Mouse (Mus musculus): ENCODE results near the gene Slc6a1. TPM values are rescaled to one million over a fixed set of nuclear protein-coding genes. Genes with fewer than 3 reads are reported as not detected.

Slc6a1 gene
- polyA plus RNA-seq, 1 experiment from 2014 or later: not detected

DNA sequence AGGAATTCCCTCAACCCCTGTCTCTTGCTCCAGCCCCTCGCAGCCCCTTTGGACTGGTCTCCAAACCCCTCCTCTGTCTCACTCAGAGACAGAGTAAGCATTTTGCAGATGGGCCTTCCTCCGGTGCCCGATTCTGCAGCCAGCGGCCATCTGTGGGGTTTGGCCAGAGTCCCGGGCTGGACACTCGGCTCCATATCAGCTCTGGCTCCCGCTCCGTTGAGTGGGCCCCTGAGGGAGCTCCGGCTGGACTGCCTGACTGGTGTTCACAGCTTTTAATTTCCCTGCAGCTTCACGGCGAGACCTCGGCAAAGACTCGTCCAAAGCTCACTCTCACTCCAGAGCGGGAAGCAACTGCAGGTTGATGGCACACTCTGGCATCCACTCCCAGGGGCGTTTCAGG, 10.2 kb upstream of the Slc6a1 start:
- Histone ChIP-seq H3K36me3 (ENCODE audit: insufficient read depth) (no peaks in the 10 kb centered on the region), H3K9ac (no peak overlapping the region), H3K4me3 (ENCODE audit: low read depth, low read length) (no peak overlapping the region), H3K4me1 (ENCODE audit: insufficient read depth) (no peaks in the 10 kb centered on the region), H3K27ac (ENCODE audit: low read depth) (no peak overlapping the region), H3K27me3 (ENCODE audit: insufficient read depth, low read length) (peaks cover 8% of the 10 kb centered on the region), H3K9me3 (ENCODE audit: low read depth, low read length) (no peaks in the 10 kb centered on the region), H3K4me2 (no peak overlapping the region)
- TF ChIP-seq CTCF (IDR thresholded peaks at IDR 0.05; ENCODE audit: low read depth): no peak
- DNase-seq (peak; percentile 72), ATAC-seq (ENCODE audit: insufficient read depth) (peak; percentile 60; the same call in 1 of the 2 replicates)
- WGBS: 58% methylated on average over 15 of the region's 15 CpGs

DNA sequence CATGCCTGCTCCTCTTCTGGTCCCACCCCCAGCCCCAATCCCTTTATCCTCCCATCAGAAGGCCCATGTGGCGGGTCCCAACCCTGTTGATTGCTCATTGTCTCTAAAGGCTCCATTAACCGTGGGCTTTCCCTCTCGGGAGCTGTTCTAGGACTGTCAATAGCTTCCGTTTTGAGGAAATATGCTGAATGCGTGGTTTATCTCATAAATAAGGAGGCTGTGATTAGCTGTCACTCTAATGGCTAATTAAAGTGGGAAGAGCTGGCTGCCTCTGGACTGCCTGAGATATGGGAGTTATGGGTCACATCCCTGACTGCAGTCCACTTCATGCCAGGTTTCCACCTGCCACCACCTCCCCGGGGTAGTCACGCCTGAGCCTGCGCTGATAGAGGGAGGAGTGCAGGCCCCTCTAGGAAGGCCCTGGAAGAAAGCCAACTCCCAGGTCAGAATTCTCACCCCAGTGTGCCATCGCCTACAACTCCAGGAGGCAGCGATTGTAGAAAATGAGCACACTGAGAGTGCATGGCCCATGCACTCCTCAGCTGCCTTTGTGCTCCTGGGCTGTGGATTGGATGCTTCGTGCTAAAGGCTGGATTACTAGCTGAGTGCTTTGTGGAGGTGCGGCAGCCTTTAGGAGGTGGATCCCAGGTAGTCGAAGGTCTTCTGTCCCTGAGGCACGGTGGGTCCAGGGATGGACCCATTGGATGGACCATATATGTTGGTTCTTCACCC, 8.3 kb upstream of the Slc6a1 start:
- WGBS: 35% methylated on average over 14 of the region's 14 CpGs

DNA sequence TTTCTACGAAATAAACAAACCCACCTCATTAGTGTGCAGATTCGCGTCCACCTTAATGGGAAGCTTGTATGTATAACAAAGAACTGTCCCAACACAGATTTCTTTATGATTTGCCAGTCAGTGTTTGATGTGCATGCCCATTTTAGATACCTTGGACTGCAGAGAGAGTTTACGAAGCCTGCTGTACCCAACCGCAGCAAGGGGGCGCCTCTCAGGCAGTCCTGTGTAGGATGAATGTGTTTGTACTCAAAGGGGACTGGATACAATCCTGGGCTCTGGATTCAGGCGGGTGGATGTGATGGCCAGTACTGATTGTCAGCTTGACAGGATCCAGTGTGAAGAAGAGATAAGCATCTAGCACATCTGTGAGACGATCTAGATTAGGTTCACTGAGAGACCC, 6.6 kb upstream of the Slc6a1 start:
- no peaks in the 10 kb centered on the region for H3K4me1 ChIP-seq (ENCODE audit: insufficient read depth)
- no peak overlapping the region for H3K4me3 ChIP-seq (ENCODE audit: low read depth, low read length)
- H3K27me3 ChIP-seq (ENCODE audit: insufficient read depth, low read length): peaks cover 11% of the 10 kb centered on the region
- H3K27ac ChIP-seq (ENCODE audit: low read depth): no peak overlapping the region
- H3K4me2 ChIP-seq: no peak overlapping the region
- ATAC-seq (ENCODE audit: insufficient read depth) (no peak), DNase-seq (no peak)
- no peaks in the 10 kb centered on the region for H3K9me3 ChIP-seq (ENCODE audit: low read depth, low read length)
- no peaks in the 10 kb centered on the region for H3K36me3 ChIP-seq (ENCODE audit: insufficient read depth)
- no peak overlapping the region for H3K9ac ChIP-seq
- 48% methylated on average over 8 of the region's 8 CpGs for WGBS
- peak; percentile 22; the same call in 1 of the 2 replicates for TF ChIP-seq CTCF (IDR thresholded peaks at IDR 0.05; ENCODE audit: low read depth)

More for the DNA sequence above, 8.3 kb upstream of the Slc6a1 start:
- Histone ChIP-seq H3K36me3 (ENCODE audit: insufficient read depth) (no peaks in the 10 kb centered on the region), H3K9me3 (ENCODE audit: low read depth, low read length) (no peaks in the 10 kb centered on the region), H3K27ac (ENCODE audit: low read depth) (no peak overlapping the region), H3K4me1 (ENCODE audit: insufficient read depth) (no peaks in the 10 kb centered on the region), H3K4me2 (no peak overlapping the region), H3K4me3 (ENCODE audit: low read depth, low read length) (no peak overlapping the region), H3K27me3 (ENCODE audit: insufficient read depth, low read length) (peaks cover 11% of the 10 kb centered on the region), H3K9ac (no peak overlapping the region)
- ATAC-seq (ENCODE audit: insufficient read depth): no peak
- no peak for DNase-seq
- TF ChIP-seq CTCF (IDR thresholded peaks at IDR 0.05; ENCODE audit: low read depth): no peak

DNA sequence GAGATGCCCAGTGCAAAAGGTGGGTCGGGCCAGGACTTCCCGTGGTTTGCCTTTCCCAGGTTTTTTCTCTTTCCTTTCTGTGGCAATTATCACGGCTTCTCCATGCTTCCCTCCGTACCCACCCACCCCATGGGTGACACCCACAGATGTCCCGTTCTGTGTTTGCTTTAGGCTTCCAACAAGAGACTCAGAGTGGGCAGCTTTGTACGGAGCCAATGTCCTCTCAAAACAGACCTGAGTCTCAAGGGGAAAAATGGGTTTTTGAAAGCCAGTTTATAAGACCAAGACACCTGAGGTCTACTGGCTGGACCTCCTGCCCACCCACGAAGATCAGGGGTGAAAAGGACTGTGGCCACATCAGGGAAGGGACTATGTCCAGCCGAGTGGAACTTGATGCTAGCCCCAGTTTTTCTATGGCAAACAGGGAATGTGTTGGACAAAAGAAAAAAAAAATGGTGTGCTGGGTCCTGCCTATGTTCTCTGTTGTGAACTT, 889 bp downstream of the Slc6a1 start:
- TF ChIP-seq CTCF (IDR thresholded peaks at IDR 0.05; ENCODE audit: low read depth): no peak
- Histone ChIP-seq H3K4me1 (ENCODE audit: insufficient read depth) (no peaks in the 10 kb centered on the region), H3K4me2 (no peak overlapping the region), H3K9ac (no peak overlapping the region), H3K27me3 (ENCODE audit: insufficient read depth, low read length) (peaks cover 69% of the 10 kb centered on the region), H3K9me3 (ENCODE audit: low read depth, low read length) (no peaks in the 10 kb centered on the region), H3K36me3 (ENCODE audit: insufficient read depth) (no peaks in the 10 kb centered on the region), H3K27ac (ENCODE audit: low read depth) (no peak overlapping the region), H3K4me3 (ENCODE audit: low read depth, low read length) (no peak overlapping the region)
- 8% methylated on average over 8 of the region's 8 CpGs for WGBS
- ATAC-seq (ENCODE audit: insufficient read depth) (no peak), DNase-seq (no peak)

DNA sequence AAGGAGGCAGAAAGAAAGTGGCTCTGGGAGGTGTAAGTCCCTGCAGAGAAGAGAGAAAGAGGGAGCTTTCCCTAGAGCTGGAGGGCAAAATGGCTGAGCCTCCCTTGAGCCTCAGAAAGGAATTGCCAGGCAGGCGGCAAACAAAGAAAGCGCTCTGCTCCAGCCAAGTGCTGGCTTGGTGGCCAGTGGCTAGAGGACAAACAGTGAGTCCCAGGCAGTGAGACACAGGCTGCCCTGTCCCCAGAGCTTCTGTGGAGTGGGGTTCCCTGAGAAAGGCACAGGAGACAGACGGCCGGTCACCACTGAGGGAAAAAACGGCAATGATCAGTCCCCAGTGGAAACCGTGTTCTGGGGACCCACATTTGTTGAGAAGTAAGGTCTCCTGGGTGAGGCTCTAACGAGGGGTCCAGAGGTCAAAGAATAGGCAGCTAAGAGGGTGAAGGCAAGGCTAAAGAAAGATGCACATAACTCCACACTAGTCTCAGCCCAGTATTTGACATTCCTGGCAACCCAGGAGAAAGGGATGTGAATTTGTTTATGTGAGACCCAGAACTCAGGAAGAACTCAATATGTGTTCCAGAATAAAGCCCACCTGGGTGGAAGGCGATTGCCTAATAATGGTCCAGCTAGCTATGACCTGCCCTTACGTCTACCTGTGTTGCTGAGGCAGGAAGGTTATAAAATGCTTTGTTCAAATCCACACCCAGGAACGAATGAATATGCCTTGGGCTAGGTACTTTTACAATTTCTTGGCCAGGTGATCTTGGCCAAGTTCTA, 1.7 kb downstream of the Slc6a1 start:
- Histone ChIP-seq H3K4me3 (ENCODE audit: low read depth, low read length) (no peak overlapping the region), H3K36me3 (ENCODE audit: insufficient read depth) (no peaks in the 10 kb centered on the region), H3K4me1 (ENCODE audit: insufficient read depth) (no peaks in the 10 kb centered on the region), H3K27ac (ENCODE audit: low read depth) (no peak overlapping the region), H3K4me2 (no peak overlapping the region), H3K27me3 (ENCODE audit: insufficient read depth, low read length) (peaks cover 66% of the 10 kb centered on the region), H3K9ac (no peak overlapping the region), H3K9me3 (ENCODE audit: low read depth, low read length) (no peaks in the 10 kb centered on the region)
- TF ChIP-seq CTCF (IDR thresholded peaks at IDR 0.05; ENCODE audit: low read depth): no peak
- DNase-seq (no peak), ATAC-seq (ENCODE audit: insufficient read depth) (no peak)
- 49% methylated on average over 10 of the region's 10 CpGs for WGBS

DNA sequence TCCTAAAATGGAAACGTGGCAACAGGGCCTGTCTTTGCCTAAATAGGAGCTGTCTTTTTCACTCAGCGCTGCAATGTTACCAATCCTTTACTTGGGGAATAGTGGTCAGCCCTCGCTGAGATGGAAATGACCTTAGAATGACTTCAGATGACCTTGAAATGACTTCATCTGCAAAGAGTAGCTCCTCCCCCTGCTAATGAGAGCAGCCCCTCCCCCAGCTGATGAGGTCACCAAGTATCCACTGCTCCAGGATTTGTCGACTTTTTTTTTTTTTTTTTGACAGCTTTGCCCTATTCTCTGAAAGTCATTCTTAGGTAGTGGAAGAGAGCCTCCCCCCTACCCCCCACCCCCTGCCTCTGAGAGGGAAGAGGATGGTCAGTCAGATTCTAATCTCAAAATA, 3.0 kb downstream of the Slc6a1 start:
- WGBS: 26% methylated on average over 4 of the region's 4 CpGs
- ATAC-seq (ENCODE audit: insufficient read depth): no peak

DNA sequence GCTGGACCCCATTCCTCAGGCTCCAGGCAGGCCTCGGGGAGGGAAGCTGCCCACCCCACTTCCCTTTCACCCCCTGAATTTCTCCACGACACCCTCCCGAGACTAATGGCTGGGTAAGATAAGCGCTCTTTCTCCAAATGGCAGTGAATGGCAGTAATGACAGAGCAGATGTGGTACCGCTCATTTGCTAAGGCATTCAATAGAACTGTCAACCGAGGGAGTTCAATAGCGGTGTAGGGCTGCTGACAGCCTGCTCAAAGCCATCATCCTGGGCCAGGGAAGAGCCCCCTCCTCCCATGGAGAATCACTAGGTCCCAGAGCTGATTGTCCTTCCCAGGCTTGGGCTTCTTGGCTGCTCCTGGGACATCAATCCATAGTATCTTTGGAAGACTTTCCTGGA, 6.7 kb downstream of the Slc6a1 start:
- H3K9ac ChIP-seq: no peak overlapping the region
- peaks cover 40% of the 10 kb centered on the region for H3K27me3 ChIP-seq (ENCODE audit: insufficient read depth, low read length)
- TF ChIP-seq CTCF (IDR thresholded peaks at IDR 0.05; ENCODE audit: low read depth): no peak
- H3K27ac ChIP-seq (ENCODE audit: low read depth): no peak overlapping the region
- no peak overlapping the region for H3K4me2 ChIP-seq
- H3K4me1 ChIP-seq (ENCODE audit: insufficient read depth): no peaks in the 10 kb centered on the region
- no peak for ATAC-seq (ENCODE audit: insufficient read depth)
- H3K36me3 ChIP-seq (ENCODE audit: insufficient read depth): no peaks in the 10 kb centered on the region
- DNase-seq: no peak
- H3K9me3 ChIP-seq (ENCODE audit: low read depth, low read length): no peaks in the 10 kb centered on the region
- no peak overlapping the region for H3K4me3 ChIP-seq (ENCODE audit: low read depth, low read length)
- 44% methylated on average over 7 of the region's 7 CpGs for WGBS

More for the DNA sequence above, 3.0 kb downstream of the Slc6a1 start:
- Histone ChIP-seq H3K4me1 (ENCODE audit: insufficient read depth) (no peaks in the 10 kb centered on the region), H3K27ac (ENCODE audit: low read depth) (no peak overlapping the region), H3K4me2 (no peak overlapping the region), H3K4me3 (ENCODE audit: low read depth, low read length) (no peak overlapping the region), H3K36me3 (ENCODE audit: insufficient read depth) (no peaks in the 10 kb centered on the region), H3K27me3 (ENCODE audit: insufficient read depth, low read length) (peaks cover 69% of the 10 kb centered on the region), H3K9ac (no peak overlapping the region), H3K9me3 (ENCODE audit: low read depth, low read length) (no peaks in the 10 kb centered on the region)
- no peak for TF ChIP-seq CTCF (IDR thresholded peaks at IDR 0.05; ENCODE audit: low read depth)
- DNase-seq: no peak
